Mouse (Mus musculus): ENCODE results near the gene Mybbp1a. TPM values are rescaled to one million over a fixed set of nuclear protein-coding genes. Genes with fewer than 3 reads are reported as not detected.

Mybbp1a gene
- total and polyA plus RNA-seq, 3 experiments = 344 to 3,394 (median 602) TPM

DNA sequence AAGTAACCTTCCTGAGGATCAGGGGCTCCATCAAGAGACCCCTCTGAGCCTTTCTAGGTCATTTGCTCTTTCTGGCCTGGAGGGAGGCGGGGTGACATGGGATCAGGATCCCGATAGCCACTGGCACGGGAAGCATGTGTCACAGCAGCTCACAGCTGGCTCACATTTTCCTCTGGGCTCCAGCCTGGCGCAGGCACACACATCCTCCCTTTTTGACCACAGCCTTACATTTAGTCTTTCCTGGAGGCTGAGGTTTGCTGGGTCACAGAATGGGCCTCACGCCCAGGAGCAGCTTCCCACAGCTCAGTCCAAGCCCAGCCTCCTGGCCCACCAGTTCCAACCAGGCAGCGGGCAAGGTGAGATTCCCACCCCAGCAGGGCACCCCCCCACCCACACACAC is 37.1 kb downstream of the Mybbp1a start:
- no peak overlapping the region for H3K4me3 ChIP-seq (ENCODE audit: control insufficient read depth in 1 of 2, insufficient read depth in 1 of 2, low read depth in 2 of 2, low read length in 2 of 2)
- no peak overlapping the region for H3K27ac ChIP-seq (ENCODE audit: control insufficient read depth, low read depth, low read length)
- no peak for TF ChIP-seq MYB (IDR thresholded peaks at IDR 0.05; ENCODE audit: low read depth, low read length)
- TF ChIP-seq NELFE (IDR thresholded peaks at IDR 0.05; ENCODE audit: low read depth, low read length) = no peak
- no peak for TF ChIP-seq POLR2A (IDR thresholded peaks at IDR 0.05; ENCODE audit: control insufficient read depth in 1 of 2, insufficient read depth in 1 of 2, low read depth in 1 of 2, low read length in 2 of 2, poor library complexity in 1 of 2)
- TF ChIP-seq POLR2AphosphoS2 (IDR thresholded peaks at IDR 0.05; ENCODE audit: low read length) = no peak
- no peak for TF ChIP-seq TAL1 (IDR thresholded peaks at IDR 0.05; ENCODE audit: low read length)
- TF ChIP-seq USF1 (IDR thresholded peaks at IDR 0.05; ENCODE audit: low read depth, low read length) = no peak
- no peak for TF ChIP-seq SIN3A (IDR thresholded peaks at IDR 0.05; ENCODE audit: low read length)
- no peaks in the 10 kb centered on the region for H3K9me3 ChIP-seq (replicated peaks; ENCODE audit: insufficient read depth, low read length)
- no peaks in the 10 kb centered on the region for H3K79me2 ChIP-seq (ENCODE audit: control insufficient read depth, insufficient read depth, low read length, poor library complexity)
- H3K9ac ChIP-seq (ENCODE audit: control insufficient read depth, low read depth, low read length, poor library complexity, severe bottlenecking) = no peak overlapping the region
- no peaks in the 10 kb centered on the region for H3K27me3 ChIP-seq (ENCODE audit: control insufficient read depth in 1 of 2, insufficient read depth in 2 of 2, low read length in 2 of 2)
- DNase-seq (ENCODE audit: low read depth, low spot score) = no peak
- peaks cover 14 to 53% of the 10 kb centered on the region in 2 experiments for H3K4me1 ChIP-seq (ENCODE audit: control insufficient read depth in 1 of 2, insufficient read depth in 2 of 2, low read length in 2 of 2)
- H3K36me3 ChIP-seq (ENCODE audit: control insufficient read depth in 1 of 2, insufficient read depth in 2 of 2, low read length in 2 of 2) = peaks cover 0 to 18% of the 10 kb centered on the region in 2 experiments; a peak in 2 of 4 replicates

DNA sequence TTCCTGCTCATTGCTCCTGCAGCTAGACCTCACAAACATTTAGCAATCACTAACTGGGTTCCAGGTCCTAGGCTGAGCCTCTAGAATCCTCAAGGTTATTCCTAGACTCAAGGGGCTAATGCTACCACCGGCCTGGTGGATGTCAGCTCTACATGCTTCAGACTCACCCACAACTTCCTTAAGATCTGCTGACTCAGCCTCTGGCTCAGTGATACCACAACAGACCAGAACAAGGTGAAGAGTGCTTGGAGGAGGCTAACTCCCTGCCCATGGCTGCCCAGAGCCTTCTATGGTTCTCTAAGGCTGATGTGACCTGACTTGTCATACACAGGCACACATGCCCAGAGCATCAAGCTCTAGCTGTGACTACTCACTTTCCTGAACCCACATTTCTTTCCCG is 38.3 kb downstream of the Mybbp1a start:
- no peak overlapping the region for H3K27ac ChIP-seq (ENCODE audit: control insufficient read depth, low read depth, low read length)
- no peaks in the 10 kb centered on the region for H3K79me2 ChIP-seq (ENCODE audit: control insufficient read depth, insufficient read depth, low read length, poor library complexity)
- no peaks in the 10 kb centered on the region for H3K27me3 ChIP-seq (ENCODE audit: control insufficient read depth in 1 of 2, insufficient read depth in 2 of 2, low read length in 2 of 2)
- DNase-seq (ENCODE audit: low read depth, low spot score) = peak; percentile 71
- TF ChIP-seq MAFK (IDR thresholded peaks at IDR 0.05; ENCODE audit: borderline replicate concordance, low read depth, low read length) (peak; percentile 93), GABPA (IDR thresholded peaks at IDR 0.05; ENCODE audit: low read depth, low read length) (no peak)
- H3K4me1 ChIP-seq (ENCODE audit: control insufficient read depth in 1 of 2, insufficient read depth in 2 of 2, low read length in 2 of 2) = peaks cover 14 to 48% of the 10 kb centered on the region in 2 experiments
- H3K9me3 ChIP-seq (replicated peaks; ENCODE audit: insufficient read depth, low read length) = no peaks in the 10 kb centered on the region
- no peak overlapping the region for H3K4me3 ChIP-seq (ENCODE audit: control insufficient read depth in 1 of 2, insufficient read depth in 1 of 2, low read depth in 2 of 2, low read length in 2 of 2)
- H3K36me3 ChIP-seq (ENCODE audit: control insufficient read depth in 1 of 2, insufficient read depth in 2 of 2, low read length in 2 of 2) = peaks cover 0 to 19% of the 10 kb centered on the region in 2 experiments; a peak in 2 of 4 replicates
- H3K9ac ChIP-seq (ENCODE audit: control insufficient read depth, low read depth, low read length, poor library complexity, severe bottlenecking) = no peak overlapping the region

DNA sequence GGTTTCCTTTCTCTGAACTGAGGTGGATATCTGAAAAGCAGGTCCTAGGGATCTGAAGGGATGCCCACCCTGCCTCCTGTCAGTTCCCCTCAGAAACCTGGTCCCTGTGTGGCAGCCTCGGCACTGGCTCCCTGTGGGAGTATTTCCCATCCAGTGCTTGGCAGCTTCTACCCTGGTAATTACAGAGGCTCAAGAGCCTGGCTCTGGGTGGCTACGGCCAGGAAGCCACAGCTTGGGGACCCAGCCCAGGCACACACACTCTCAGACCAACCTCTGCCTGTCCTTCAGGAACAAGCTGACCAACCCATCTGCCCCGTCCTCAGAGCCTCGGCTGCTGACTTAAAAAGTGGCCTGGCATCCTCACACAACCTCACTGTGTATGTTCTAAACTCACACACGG is 40.2 kb downstream of the Mybbp1a start:
- no peak overlapping the region for H3K9ac ChIP-seq (ENCODE audit: control insufficient read depth, low read depth, low read length, poor library complexity, severe bottlenecking)
- no peak overlapping the region for H3K4me3 ChIP-seq (ENCODE audit: control insufficient read depth in 1 of 2, insufficient read depth in 1 of 2, low read depth in 2 of 2, low read length in 2 of 2)
- H3K9me3 ChIP-seq (replicated peaks; ENCODE audit: insufficient read depth, low read length) = no peaks in the 10 kb centered on the region
- H3K79me2 ChIP-seq (ENCODE audit: control insufficient read depth, insufficient read depth, low read length, poor library complexity) = no peaks in the 10 kb centered on the region
- H3K27me3 ChIP-seq (ENCODE audit: control insufficient read depth in 1 of 2, insufficient read depth in 2 of 2, low read length in 2 of 2) = no peaks in the 10 kb centered on the region
- no peak overlapping the region for H3K27ac ChIP-seq (ENCODE audit: control insufficient read depth, low read depth, low read length)
- H3K4me1 ChIP-seq (ENCODE audit: control insufficient read depth in 1 of 2, insufficient read depth in 2 of 2, low read length in 2 of 2) = peaks cover 2 to 32% of the 10 kb centered on the region in 2 experiments; a peak in 3 of 4 replicates
- TF ChIP-seq GABPA (IDR thresholded peaks at IDR 0.05; ENCODE audit: low read depth, low read length) (no peak), E2F4 (IDR thresholded peaks at IDR 0.05; ENCODE audit: borderline replicate concordance, low read depth, low read length) (no peak), NRF1 (IDR thresholded peaks at IDR 0.05; ENCODE audit: insufficient read depth, low read depth, low read length, poor library complexity, severe bottlenecking) (no peak), MYB (IDR thresholded peaks at IDR 0.05; ENCODE audit: low read depth, low read length) (no peak), USF2 (IDR thresholded peaks at IDR 0.05; ENCODE audit: borderline replicate concordance in 1 of 2, insufficient read depth in 1 of 2, low read depth in 1 of 2, low read length in 2 of 2) (no peak), POLR2A (IDR thresholded peaks at IDR 0.05; ENCODE audit: control insufficient read depth in 1 of 2, insufficient read depth in 1 of 2, low read depth in 1 of 2, low read length in 2 of 2, poor library complexity in 1 of 2) (no peak)
- no peak for DNase-seq (ENCODE audit: low read depth, low spot score)
- peaks cover 0 to 5% of the 10 kb centered on the region in 2 experiments; a peak in 2 of 4 replicates for H3K36me3 ChIP-seq (ENCODE audit: control insufficient read depth in 1 of 2, insufficient read depth in 2 of 2, low read length in 2 of 2)

Data from MEL (cell line).